Mouse (Mus musculus) left cerebral cortex, postnatal 36 days (tissue): Measurements from ENCODE around the gene Defb42. TPM values are rescaled to one million over a fixed set of nuclear protein-coding genes. Genes with fewer than 3 reads are reported as not detected.

Experiments
- DNase-seq, 2 experiments: peaks; one replicate each; pipeline ENCODE4 v3.0.0; 2021 to 2022; ENCODE audit warnings: low spot score in 2 of 2, mixed read lengths in 1 of 2
- intact Hi-C: fragments of 180-260 bp; cut with DNase I; formaldehyde crosslinking; loops from one replicate; pipeline ENCODE4 v1.15.1; 2025
- total RNA-seq, 2 experiments: library from RNA; stranded (reverse); gene quantifications; 2 replicates each; pipeline ENCODE4 v1.2.3; 2021

The Defb42 gene
- not detected for total RNA-seq

- DNase-seq, result no peak
- intact Hi-C loops, result no loop called here
Observed at GRCm38 (mm10) chr14:63046691-63047090, at the start of gene Defb42. Gene Defb42, plus strand, starts transcription at chr14:63046991.

GRCm38 (mm10) chr14:62997777-62998176 lies 49.0 kb upstream of the Defb42 start, which contains the start of gene Defb47:
Gene Defb47, plus strand, starts transcription at chr14:62998077.
- DNase-seq, result no peak
- intact Hi-C loops, result no loop called here

GRCm38 (mm10) chr14:62998977-62999376 lies 47.8 kb upstream of the Defb42 start:
- intact Hi-C loops, result no loop called here
- no peak for DNase-seq

DNA sequence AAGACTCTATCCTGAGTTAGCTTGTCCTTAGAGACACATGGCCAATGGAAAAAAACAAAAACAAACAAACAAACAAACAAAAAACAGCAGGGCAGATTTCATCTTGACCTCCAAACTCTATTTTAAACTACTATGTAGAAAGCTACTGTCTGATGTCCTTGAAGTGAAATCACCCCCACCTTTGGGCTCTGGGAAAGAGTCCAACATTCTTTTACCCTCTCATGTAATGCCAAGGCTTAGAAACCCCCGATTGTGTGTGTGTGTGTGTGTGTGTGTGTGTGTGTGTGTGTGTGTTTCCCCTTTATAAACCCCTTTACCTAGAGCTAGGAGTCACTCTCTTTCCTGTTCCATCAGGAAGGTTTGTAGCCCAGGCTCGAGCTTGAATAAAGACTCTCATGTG lies 44.2 kb upstream of the Defb42 start:
- intact Hi-C loops, result no loop called here
- no peak for DNase-seq

- intact Hi-C loops, result no loop called here
- no peak for DNase-seq
Observed at GRCm38 (mm10) chr14:63011471-63011870, 35.3 kb upstream of the Defb42 start, which contains the start of gene Defb43. Gene Defb43, plus strand, starts transcription at chr14:63011771.

- DNase-seq, result no peak
- intact Hi-C loops, result no loop called here
Observed at GRCm38 (mm10) chr14:63013082-63013481, 33.7 kb upstream of the Defb42 start.

DNA sequence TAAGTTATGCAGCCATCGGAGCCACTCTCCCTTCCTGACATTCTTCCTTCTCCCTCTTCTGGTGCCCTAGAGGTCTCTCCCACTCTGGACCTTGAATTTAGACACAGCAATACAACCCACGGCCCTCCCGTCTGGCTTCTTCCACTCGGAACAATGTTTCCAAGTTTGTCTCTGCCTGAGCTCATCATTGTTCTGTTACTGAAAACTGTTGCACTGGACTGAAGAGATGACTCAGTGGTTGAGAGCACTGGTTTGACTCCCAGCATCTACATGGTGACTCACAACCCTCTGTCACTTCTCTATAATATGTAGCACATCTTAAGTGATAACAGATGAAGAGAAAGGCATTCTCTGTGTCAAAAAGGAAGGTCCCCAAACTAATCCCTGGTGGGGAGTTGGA lies 32.1 kb upstream of the Defb42 start:
- intact Hi-C loops, result no loop called here
- no peak for DNase-seq

- peak; percentile 14 to 17 for DNase-seq
- intact Hi-C loops, result no loop called here
Observed at GRCm38 (mm10) chr14:63020524-63021156, 26.2 kb upstream of the Defb42 start.

DNA sequence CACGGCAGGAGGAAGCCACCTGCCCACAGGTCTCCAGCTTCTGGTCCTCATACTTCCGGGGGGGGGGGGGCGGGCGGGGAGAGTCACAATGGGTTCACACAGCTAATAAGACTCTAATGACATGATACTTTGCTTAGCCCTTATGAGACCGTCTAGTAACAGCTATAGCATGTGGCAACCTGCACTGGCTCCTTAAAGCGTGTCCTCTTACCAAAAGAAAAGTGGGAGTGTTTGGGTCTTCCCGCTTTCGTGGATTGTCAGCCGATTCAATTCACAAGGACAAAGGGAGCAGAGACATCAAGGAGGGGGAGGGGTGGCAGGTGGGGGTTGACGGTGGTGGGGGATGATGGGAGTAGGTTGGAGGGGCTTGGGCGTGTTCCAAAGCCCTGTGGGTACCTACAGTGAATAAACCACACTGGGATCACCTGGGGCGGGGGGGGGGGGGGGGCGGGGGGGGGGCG lies 3.1 kb downstream of the Defb42 start, which contains the start of gene Defb30:
Defb30 (minus strand) TSS at position 51 of the 461 bp plus-strand sequence.
- intact Hi-C loops, result no loop called here
- DNase-seq, result no peak

DNA sequence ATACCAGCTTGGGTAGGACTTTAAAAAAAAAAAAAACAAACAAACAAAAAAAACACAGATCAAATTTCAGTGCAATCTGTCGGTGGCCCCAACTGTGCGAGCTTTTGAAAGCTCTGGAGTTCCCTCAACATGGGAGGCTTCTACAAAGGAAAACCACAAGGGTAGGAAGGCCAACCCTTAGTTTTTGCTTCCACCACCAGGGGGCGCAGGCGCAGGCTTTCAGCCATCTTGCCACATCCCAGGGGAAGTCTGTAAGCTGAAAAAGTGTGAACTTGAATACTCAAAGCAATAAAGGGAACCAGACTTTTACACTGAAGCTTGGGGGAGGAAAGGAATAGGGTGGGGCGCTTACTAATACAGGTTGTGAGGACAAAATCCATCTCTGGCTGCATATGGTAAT lies 4.0 kb downstream of the Defb42 start:
- intact Hi-C loops, result no loop called here
- peak; percentile 11 to 32 for DNase-seq

DNA sequence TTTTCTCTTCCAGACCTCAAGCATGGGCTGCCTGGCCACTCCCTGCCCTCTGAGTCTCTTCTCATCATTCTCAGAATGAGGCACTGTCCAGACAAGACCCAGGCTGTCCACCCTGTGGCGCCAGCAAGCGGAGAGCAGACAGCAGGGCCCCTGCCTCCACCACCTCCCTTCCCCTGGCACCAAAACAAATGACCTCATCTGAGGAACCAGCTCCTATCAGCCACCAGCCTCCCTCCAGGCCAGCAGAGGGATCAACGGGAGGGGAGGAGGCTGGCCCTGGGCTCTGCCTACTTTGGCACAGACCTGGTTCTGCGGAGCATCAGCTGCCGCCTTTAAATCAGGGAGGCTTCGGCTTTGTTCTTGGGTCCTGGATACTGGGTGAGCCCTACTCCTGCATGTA lies 7.9 kb downstream of the Defb42 start:
- intact Hi-C loops, result no loop called here
- DNase-seq, result no peak

DNA sequence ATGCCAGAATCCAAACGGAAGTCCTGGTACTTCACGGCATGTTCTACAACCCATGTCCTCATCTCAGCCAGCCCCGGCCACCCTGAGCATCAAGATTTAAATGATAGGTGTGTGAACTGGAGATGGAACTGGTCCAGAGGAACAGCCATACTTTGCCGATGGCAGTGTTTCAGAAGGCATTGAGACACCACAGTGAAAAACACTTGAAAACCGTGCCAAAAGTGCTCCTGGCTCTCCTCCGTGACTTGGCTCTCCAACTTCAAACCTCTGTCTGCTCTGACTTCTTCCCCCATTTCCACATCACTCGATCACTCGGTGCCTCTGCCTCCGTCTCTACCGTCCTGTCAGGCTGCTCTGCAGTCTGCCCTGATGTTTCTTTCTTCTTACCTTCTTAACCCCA lies 13.6 kb downstream of the Defb42 start:
- intact Hi-C loops, result loop anchor here (10.0 kb wide), 1 partner anchor 414 kb away; no protein-coding TSS in a partner anchor

DNA sequence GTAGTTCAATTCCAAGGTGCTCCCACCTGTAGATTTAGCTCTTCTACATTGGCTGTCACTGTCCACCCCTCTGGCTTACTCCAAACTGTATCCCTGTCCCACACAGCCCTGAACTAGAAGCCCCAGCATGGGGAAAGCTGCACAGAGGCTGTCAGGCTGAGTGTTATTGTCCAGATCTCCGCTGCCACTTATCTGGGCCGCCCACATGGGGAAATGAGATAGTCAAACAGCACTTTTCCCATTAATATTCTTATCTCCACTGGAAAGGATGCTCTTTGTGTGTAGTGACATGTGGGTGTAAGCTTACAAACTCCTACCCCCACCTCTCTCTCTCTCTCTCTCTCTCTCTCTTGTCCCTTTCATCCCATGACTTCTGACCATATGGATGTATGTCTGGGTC lies 15.4 kb downstream of the Defb42 start:
- no peak for DNase-seq
- intact Hi-C loops, result loop anchor here (10.0 kb wide), 1 partner anchor 413 kb away; no protein-coding TSS in a partner anchor

More for the DNA sequence above, 13.6 kb downstream of the Defb42 start:
- DNase-seq, result no peak

DNA sequence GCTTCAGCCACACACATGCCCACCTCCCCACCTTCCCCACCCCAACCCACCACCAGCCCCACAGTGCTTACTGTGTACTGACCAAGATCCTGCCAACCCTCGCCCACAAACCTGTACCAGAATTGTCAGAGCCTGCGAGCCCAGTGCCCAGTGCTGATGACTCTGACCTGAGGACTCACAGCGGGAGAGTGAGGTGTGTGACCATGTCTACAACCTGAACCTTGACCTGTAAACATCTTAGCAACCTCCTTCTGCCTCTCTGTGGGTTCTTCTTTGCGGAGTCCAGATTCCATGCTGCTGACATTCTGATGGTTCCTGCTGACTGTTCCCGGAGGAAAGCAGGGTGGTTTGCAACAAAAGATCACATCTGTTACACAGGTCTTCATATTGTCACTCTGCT lies 18.6 kb downstream of the Defb42 start:
- no peak for DNase-seq
- intact Hi-C loops, result loop anchor here (5.0 to 10.0 kb wide), 2 partner anchors 307 to 409 kb away; no protein-coding TSS in a partner anchor

DNA sequence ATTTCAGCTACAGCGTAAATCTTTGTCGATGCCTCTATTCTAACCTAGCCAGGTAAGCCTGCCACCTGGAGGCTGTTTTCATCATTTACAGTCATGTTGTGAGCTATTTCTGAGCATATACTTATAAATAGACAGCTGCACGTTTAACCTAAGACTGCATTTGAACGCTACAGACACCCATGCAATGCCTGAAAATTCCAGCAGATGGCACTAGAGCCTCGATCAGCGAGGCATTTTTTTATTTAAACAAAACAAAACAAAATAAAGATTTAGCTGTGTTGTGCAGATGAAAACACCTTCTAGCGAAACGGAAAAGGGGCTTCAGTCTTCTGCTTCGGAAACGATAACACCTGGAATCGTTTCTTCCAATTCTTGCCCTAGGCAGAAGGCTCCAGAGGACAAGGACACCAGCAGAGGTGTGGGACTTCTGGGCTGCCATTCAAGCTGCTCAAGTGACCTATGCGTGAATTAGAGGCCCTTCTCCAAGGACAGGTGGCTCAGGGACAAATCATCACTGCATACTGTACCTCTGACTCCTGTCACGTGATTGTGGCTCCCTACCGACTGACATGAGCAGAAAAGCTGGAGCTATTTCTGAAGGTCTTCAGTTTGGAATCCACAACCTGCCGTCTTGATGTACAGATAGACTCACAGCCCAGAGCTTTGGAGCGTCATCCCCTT lies 20.0 kb downstream of the Defb42 start:
- peak; percentile 22 to 55 for DNase-seq
- intact Hi-C loops, result loop anchor here (2.0 to 10.0 kb wide), 3 partner anchors 130 to 408 kb away; no protein-coding TSS in a partner anchor

DNA sequence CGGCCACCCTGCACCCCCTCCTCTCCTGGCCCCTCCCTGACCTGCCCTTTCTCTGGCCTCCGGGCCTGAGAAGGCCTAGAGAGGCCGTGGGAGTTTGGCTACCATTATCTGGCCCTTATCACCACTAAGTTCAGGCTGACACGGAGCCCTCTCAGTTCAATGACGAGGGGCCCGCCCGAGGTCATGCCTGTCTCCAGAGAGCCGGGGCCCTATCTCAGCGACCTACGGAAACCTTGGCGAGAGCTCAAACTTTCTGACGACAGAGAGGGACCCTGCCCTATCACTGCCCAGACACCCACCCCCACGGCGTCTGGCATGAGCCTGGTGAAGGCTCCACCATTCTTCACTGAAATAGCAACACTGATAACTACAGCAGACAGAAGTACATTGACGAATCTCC lies 20.9 kb downstream of the Defb42 start:
- no peak for DNase-seq
- intact Hi-C loops, result loop anchor here (2.0 to 10.0 kb wide), 3 partner anchors 129 to 407 kb away; no protein-coding TSS in a partner anchor

Other genes starting within 250 kb of the Defb42 start
- gene Wdfy2, start 209.3 kb upstream of the Defb42 start, total RNA-seq, result 10 to 100 TPM; 10.5 to 12.8 TPM
- not detected for gene Defb48, start 62.5 kb upstream of the Defb42 start, total RNA-seq
- not detected for gene Defb47, start 48.9 kb upstream of the Defb42 start, total RNA-seq
- gene Defb43, start 35.2 kb upstream of the Defb42 start, total RNA-seq, result not detected
- gene Defb30, start 3.0 kb downstream of the Defb42 start, total RNA-seq, result not detected